Mouse (Mus musculus): Measurements from ENCODE around the gene Dstyk. TPM values are rescaled to one million over a fixed set of nuclear protein-coding genes. Genes with fewer than 3 reads are reported as not detected.
A peak's percentile ranks its signal among the peaks of the same experiment; 100 is the strongest.
"Not testable (repeated sequence)": the region's sequence is repeated elsewhere in the genome, so short reads cannot be mapped to it uniquely, and the experiment has no call there.

Gene Dstyk
- polyA plus RNA-seq, 1 experiment from 2014 or later = 11.6 TPM

GRCm38 (mm10) chr1:132449742-132450141, 32.4 kb downstream of the Dstyk start:
- Histone ChIP-seq H3K4me2 (ENCODE audit: low read depth, low read length) (no peak overlapping the region), H3K27ac (ENCODE audit: low read length) (no peak overlapping the region), H3K9me3 (replicated peaks; ENCODE audit: control insufficient read depth, low read length) (no peaks in the 10 kb centered on the region), H3K36me3 (ENCODE audit: control insufficient read depth, insufficient read depth, low read length) (0 out of 2 replicates have a peak, but pooled peaks cover 18% of the 10 kb centered on the region), H3K27me3 (ENCODE audit: control insufficient read depth, insufficient read depth, low read length) (no peaks in the 10 kb centered on the region), H3K4me3 (replicated peaks; ENCODE audit: low read length) (no peak overlapping the region), H3K9ac (ENCODE audit: low read length) (no peak overlapping the region), H3K4me1 (ENCODE audit: control insufficient read depth, insufficient read depth, low read length) (no peaks in the 10 kb centered on the region)
- ATAC-seq (ENCODE audit: insufficient read depth, low FRiP score) = no peak
- 89% methylated on average over 7 of the region's 7 CpGs for WGBS

- Histone ChIP-seq H3K36me3 (ENCODE audit: control insufficient read depth, insufficient read depth, low read length) (peaks cover 16% of the 10 kb centered on the region), H3K27me3 (ENCODE audit: control insufficient read depth, insufficient read depth, low read length) (no peaks in the 10 kb centered on the region), H3K4me3 (replicated peaks; ENCODE audit: low read length) (no peak overlapping the region), H3K9ac (ENCODE audit: low read length) (no peak overlapping the region), H3K27ac (ENCODE audit: low read length) (no peak overlapping the region), H3K4me1 (ENCODE audit: control insufficient read depth, insufficient read depth, low read length) (no peaks in the 10 kb centered on the region), H3K9me3 (replicated peaks; ENCODE audit: control insufficient read depth, low read length) (no peaks in the 10 kb centered on the region), H3K4me2 (ENCODE audit: low read depth, low read length) (no peak overlapping the region)
- 69% methylated on average over 5 of the region's 5 CpGs for WGBS
- no peak for ATAC-seq (ENCODE audit: insufficient read depth, low FRiP score)
Observed at GRCm38 (mm10) chr1:132464651-132465050, 47.3 kb downstream of the Dstyk start.

GRCm38 (mm10) chr1:132468926-132469325, 51.6 kb downstream of the Dstyk start:
- Histone ChIP-seq H3K27me3 (ENCODE audit: control insufficient read depth, insufficient read depth, low read length) (no peaks in the 10 kb centered on the region), H3K9ac (ENCODE audit: low read length) (no peak overlapping the region), H3K9me3 (replicated peaks; ENCODE audit: control insufficient read depth, low read length) (no peaks in the 10 kb centered on the region), H3K4me1 (ENCODE audit: control insufficient read depth, insufficient read depth, low read length) (no peaks in the 10 kb centered on the region), H3K4me3 (replicated peaks; ENCODE audit: low read length) (no peak overlapping the region), H3K4me2 (ENCODE audit: low read depth, low read length) (no peak overlapping the region), H3K36me3 (ENCODE audit: control insufficient read depth, insufficient read depth, low read length) (peaks cover 5% of the 10 kb centered on the region; the same call in 1 of the 2 replicates), H3K27ac (ENCODE audit: low read length) (no peak overlapping the region)
- ATAC-seq (ENCODE audit: insufficient read depth, low FRiP score) = no peak; the same call in 1 of the 2 replicates

GRCm38 (mm10) chr1:132469519-132469918, 52.2 kb downstream of the Dstyk start:
- ATAC-seq (ENCODE audit: insufficient read depth, low FRiP score) = no peak
- Histone ChIP-seq H3K27me3 (ENCODE audit: control insufficient read depth, insufficient read depth, low read length) (no peaks in the 10 kb centered on the region), H3K4me3 (replicated peaks; ENCODE audit: low read length) (no peak overlapping the region), H3K9ac (ENCODE audit: low read length) (no peak overlapping the region), H3K9me3 (replicated peaks; ENCODE audit: control insufficient read depth, low read length) (no peaks in the 10 kb centered on the region), H3K27ac (ENCODE audit: low read length) (no peak overlapping the region), H3K4me1 (ENCODE audit: control insufficient read depth, insufficient read depth, low read length) (no peaks in the 10 kb centered on the region), H3K4me2 (ENCODE audit: low read depth, low read length) (no peak overlapping the region), H3K36me3 (ENCODE audit: control insufficient read depth, insufficient read depth, low read length) (no peaks in the 10 kb centered on the region)
- 86% methylated on average over 7 of the region's 7 CpGs for WGBS

- H3K27ac ChIP-seq (ENCODE audit: low read length); H3K4me3 ChIP-seq (replicated peaks; ENCODE audit: low read length); H3K4me1 ChIP-seq (ENCODE audit: control insufficient read depth, insufficient read depth, low read length); H3K9ac ChIP-seq (ENCODE audit: low read length); H3K27me3 ChIP-seq (ENCODE audit: control insufficient read depth, insufficient read depth, low read length); H3K4me2 ChIP-seq (ENCODE audit: low read depth, low read length); H3K36me3 ChIP-seq (ENCODE audit: control insufficient read depth, insufficient read depth, low read length); ATAC-seq (ENCODE audit: insufficient read depth, low FRiP score); H3K9me3 ChIP-seq (replicated peaks; ENCODE audit: control insufficient read depth, low read length): not testable (repeated sequence)
- WGBS = 85% methylated on average over 1 of the region's 1 CpGs
Observed at GRCm38 (mm10) chr1:132470031-132470430, 52.7 kb downstream of the Dstyk start.

- H3K36me3 ChIP-seq (ENCODE audit: control insufficient read depth, insufficient read depth, low read length) = no peaks in the 10 kb centered on the region
- H3K4me2 ChIP-seq (ENCODE audit: low read depth, low read length) = no peak overlapping the region
- H3K4me3 ChIP-seq (replicated peaks; ENCODE audit: low read length) = no peak overlapping the region
- no peak overlapping the region for H3K27ac ChIP-seq (ENCODE audit: low read length)
- no peak for ATAC-seq (ENCODE audit: insufficient read depth, low FRiP score)
- no peaks in the 10 kb centered on the region for H3K4me1 ChIP-seq (ENCODE audit: control insufficient read depth, insufficient read depth, low read length)
- no peaks in the 10 kb centered on the region for H3K9me3 ChIP-seq (replicated peaks; ENCODE audit: control insufficient read depth, low read length)
- no peaks in the 10 kb centered on the region for H3K27me3 ChIP-seq (ENCODE audit: control insufficient read depth, insufficient read depth, low read length)
- WGBS = 84% methylated on average over 2 of the region's 2 CpGs
- H3K9ac ChIP-seq (ENCODE audit: low read length) = no peak overlapping the region
Observed at GRCm38 (mm10) chr1:132471032-132471431, 53.7 kb downstream of the Dstyk start.

- H3K4me2 ChIP-seq (ENCODE audit: low read depth, low read length) = no peak overlapping the region
- WGBS = 86% methylated on average over 5 of the region's 5 CpGs
- H3K4me3 ChIP-seq (replicated peaks; ENCODE audit: low read length) = no peak overlapping the region
- no peak overlapping the region for H3K27ac ChIP-seq (ENCODE audit: low read length)
- H3K27me3 ChIP-seq (ENCODE audit: control insufficient read depth, insufficient read depth, low read length) = no peaks in the 10 kb centered on the region
- H3K9ac ChIP-seq (ENCODE audit: low read length) = no peak overlapping the region
- no peaks in the 10 kb centered on the region for H3K4me1 ChIP-seq (ENCODE audit: control insufficient read depth, insufficient read depth, low read length)
- ATAC-seq (ENCODE audit: insufficient read depth, low FRiP score) = no peak
- no peaks in the 10 kb centered on the region for H3K9me3 ChIP-seq (replicated peaks; ENCODE audit: control insufficient read depth, low read length)
- H3K36me3 ChIP-seq (ENCODE audit: control insufficient read depth, insufficient read depth, low read length) = no peaks in the 10 kb centered on the region
Observed at GRCm38 (mm10) chr1:132471499-132471898, 54.1 kb downstream of the Dstyk start.

- H3K9me3 ChIP-seq (replicated peaks; ENCODE audit: control insufficient read depth, low read length) = no peaks in the 10 kb centered on the region
- no peaks in the 10 kb centered on the region for H3K36me3 ChIP-seq (ENCODE audit: control insufficient read depth, insufficient read depth, low read length)
- 47% methylated on average over 5 of the region's 5 CpGs for WGBS
- H3K27me3 ChIP-seq (ENCODE audit: control insufficient read depth, insufficient read depth, low read length) = no peaks in the 10 kb centered on the region
- no peak overlapping the region for H3K27ac ChIP-seq (ENCODE audit: low read length)
- no peak overlapping the region for H3K4me2 ChIP-seq (ENCODE audit: low read depth, low read length)
- H3K4me3 ChIP-seq (replicated peaks; ENCODE audit: low read length) = no peak overlapping the region
- ATAC-seq (ENCODE audit: insufficient read depth, low FRiP score) = no peak
- H3K4me1 ChIP-seq (ENCODE audit: control insufficient read depth, insufficient read depth, low read length) = no peaks in the 10 kb centered on the region
- no peak overlapping the region for H3K9ac ChIP-seq (ENCODE audit: low read length)
Observed at GRCm38 (mm10) chr1:132472537-132472936, 55.2 kb downstream of the Dstyk start.

GRCm38 (mm10) chr1:132474496-132474895, 57.1 kb downstream of the Dstyk start:
- Histone ChIP-seq H3K36me3 (ENCODE audit: control insufficient read depth, insufficient read depth, low read length) (no peaks in the 10 kb centered on the region), H3K27me3 (ENCODE audit: control insufficient read depth, insufficient read depth, low read length) (no peaks in the 10 kb centered on the region), H3K27ac (ENCODE audit: low read length) (no peak overlapping the region), H3K9ac (ENCODE audit: low read length) (no peak overlapping the region), H3K4me3 (replicated peaks; ENCODE audit: low read length) (no peak overlapping the region), H3K4me2 (ENCODE audit: low read depth, low read length) (no peak overlapping the region), H3K9me3 (replicated peaks; ENCODE audit: control insufficient read depth, low read length) (no peaks in the 10 kb centered on the region), H3K4me1 (ENCODE audit: control insufficient read depth, insufficient read depth, low read length) (peaks cover 9% of the 10 kb centered on the region)
- WGBS = 78% methylated on average over 1 of the region's 1 CpGs
- ATAC-seq (ENCODE audit: insufficient read depth, low FRiP score) = no peak

GRCm38 (mm10) chr1:132476575-132476927, 59.2 kb downstream of the Dstyk start:
- Histone ChIP-seq H3K4me2 (ENCODE audit: low read depth, low read length) (peak overlapping the region; percentile 68), H3K27ac (ENCODE audit: low read length) (peak overlapping the region; percentile 42; the same call in 1 of the 2 replicates), H3K9ac (ENCODE audit: low read length) (peak overlapping the region; percentile 88), H3K9me3 (replicated peaks; ENCODE audit: control insufficient read depth, low read length) (no peaks in the 10 kb centered on the region), H3K27me3 (ENCODE audit: control insufficient read depth, insufficient read depth, low read length) (no peaks in the 10 kb centered on the region), H3K36me3 (ENCODE audit: control insufficient read depth, insufficient read depth, low read length) (no peaks in the 10 kb centered on the region), H3K4me1 (ENCODE audit: control insufficient read depth, insufficient read depth, low read length) (peaks cover 9% of the 10 kb centered on the region), H3K4me3 (replicated peaks; ENCODE audit: low read length) (peak overlapping the region; percentile 92)
- WGBS = 2% methylated on average over 9 of the region's 9 CpGs
- peak; percentile 54; the same call in 1 of the 2 replicates for ATAC-seq (ENCODE audit: insufficient read depth, low FRiP score)

Data from stomach, embryonic 16.5 days (tissue).